Mouse (Mus musculus) embryonic stem cell, embryonic (primary cell): ENCODE data around the gene Mapk8ip2.

Experiments used
- CTCF ChIA-PET, 4 experiments: fragments of 300-600 bp in 2 of 4; fragments of 350-600 bp in 2 of 4; sonication (Branson Sonifier 250); formaldehyde crosslinking; loops; one replicate each; lab custom pipeline; 2022; ENCODE audit warnings: inconsistent platforms in 2 of 4; lab: Charles Lee
- POLR2A ChIA-PET, 4 experiments: fragments of 300-600 bp in 2 of 4; fragments of 350-600 bp in 2 of 4; sonication (Branson Sonifier 250); formaldehyde crosslinking; loops; one replicate each; lab custom pipeline; 2022; ENCODE audit warnings: antibody characterized with exemption in 4 of 4, inconsistent platforms in 1 of 4; lab: Charles Lee

The Mapk8ip2 gene

GRCm38 (mm10) chr15:89465052-89465451 lies 11.3 kb downstream of the Mapk8ip2 start:
- CTCF ChIA-PET: interaction anchor here in 3 of 4 experiments (0.6 to 1.1 kb wide), 4 partner anchors 12 to 307 kb away, joined by 3 to 6 read pairs (median 3); no protein-coding TSS in a partner anchor
- POLR2A ChIA-PET: interaction anchor here in 2 of 4 experiments (1.0 to 1.6 kb wide), 7 partner anchors 11 to 93 kb away, joined by 3 to 6 read pairs (median 3); partner anchors contain the start of gene Sco2 (in 1 of the 2)

GRCm38 (mm10) chr15:89468577-89468976 lies 14.9 kb downstream of the Mapk8ip2 start:
- ChIA-PET POLR2A (no interaction called here), CTCF (no interaction called here)

DNA sequence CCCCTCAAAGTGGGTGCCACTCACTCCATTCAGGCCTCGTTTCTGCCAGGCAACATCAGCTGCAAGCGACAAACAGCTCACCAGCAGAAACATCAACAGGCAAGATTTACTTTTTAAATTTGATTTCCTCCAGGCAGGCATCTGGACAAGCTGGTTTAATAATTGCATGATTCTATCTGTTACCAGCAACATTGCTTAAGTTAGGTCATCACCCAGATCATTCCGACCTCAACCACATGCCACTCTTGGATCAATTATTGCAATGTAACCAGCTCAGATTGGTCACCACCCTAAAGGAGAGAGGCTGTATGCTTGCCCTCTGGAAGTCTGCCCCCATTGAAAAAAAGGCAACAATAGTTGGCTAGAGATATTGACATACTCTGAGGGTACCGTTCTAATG lies 17.8 kb downstream of the Mapk8ip2 start:
- ChIA-PET POLR2A (interaction anchor here in 1 of 4 experiments (1.6 kb wide), 1 partner anchor 97 kb away, joined by 3 read pairs; the partner anchor contains the start of gene Sco2), CTCF (no interaction called here)

- ChIA-PET POLR2A (interaction anchor here in 1 of 4 experiments (0.8 kb wide), 1 partner anchor 19 kb away, joined by 3 read pairs; no protein-coding TSS in a partner anchor), CTCF (no interaction called here)
Measured at GRCm38 (mm10) chr15:89473370-89473769, 19.7 kb downstream of the Mapk8ip2 start.

DNA sequence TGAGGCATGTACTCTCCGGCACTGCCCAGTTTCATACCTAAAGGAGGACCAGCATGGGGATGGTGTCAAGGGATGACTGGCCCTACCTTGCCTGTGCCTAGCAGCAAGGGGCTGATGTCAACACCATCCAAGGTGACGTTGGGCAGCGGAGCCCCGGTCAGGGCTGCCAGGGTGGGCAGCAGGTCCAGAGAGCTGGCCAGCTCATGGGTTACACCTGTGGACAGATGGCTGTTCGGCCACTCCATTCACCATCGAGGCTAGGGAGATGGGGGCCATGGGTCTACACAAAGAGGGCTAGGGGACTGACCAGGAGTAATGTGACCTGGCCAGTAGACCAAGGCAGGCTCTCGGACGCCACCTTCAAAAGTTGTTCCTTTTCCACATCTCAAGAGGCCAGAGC lies 20.2 kb downstream of the Mapk8ip2 start:
- ChIA-PET CTCF (no interaction called here), POLR2A (interaction anchor here in 1 of 4 experiments (0.8 kb wide), 1 partner anchor 19 kb away, joined by 3 read pairs; no protein-coding TSS in a partner anchor)

DNA sequence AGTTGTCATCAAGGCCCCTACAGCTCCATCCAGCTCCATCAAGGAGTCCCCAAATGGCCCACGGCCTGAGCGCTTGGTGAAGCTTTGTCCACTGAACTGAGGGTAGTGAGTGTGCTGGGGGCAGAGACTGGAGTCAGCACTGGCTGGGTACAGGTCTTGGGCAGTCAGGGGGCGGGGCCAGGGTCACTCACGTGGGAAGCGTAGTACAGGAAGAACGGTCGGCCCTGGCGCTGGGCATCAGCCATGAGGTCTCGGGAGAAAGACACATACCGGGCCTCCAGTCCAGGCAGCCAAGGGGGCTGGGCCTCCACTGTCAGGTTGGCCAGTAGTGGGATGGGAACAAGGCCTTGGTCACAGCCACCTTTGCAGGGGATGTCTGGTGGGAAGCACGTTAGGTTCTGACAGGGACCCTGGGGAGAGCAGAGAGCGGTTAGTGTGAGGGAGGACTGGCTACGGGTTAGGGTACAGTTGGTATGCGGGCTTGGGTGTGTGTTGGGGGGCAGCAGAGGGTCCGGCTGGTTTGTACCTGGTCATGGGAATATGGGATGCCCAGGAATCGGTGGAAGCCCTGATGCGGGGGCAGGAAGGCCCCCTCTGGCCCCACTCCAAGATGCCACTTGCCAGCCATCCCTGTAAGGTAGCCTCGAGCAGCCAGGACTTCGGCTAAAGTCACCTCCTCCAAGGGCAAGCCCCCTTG lies 21.0 kb downstream of the Mapk8ip2 start:
- CTCF ChIA-PET: no interaction called here
- POLR2A ChIA-PET: no interaction called here

DNA sequence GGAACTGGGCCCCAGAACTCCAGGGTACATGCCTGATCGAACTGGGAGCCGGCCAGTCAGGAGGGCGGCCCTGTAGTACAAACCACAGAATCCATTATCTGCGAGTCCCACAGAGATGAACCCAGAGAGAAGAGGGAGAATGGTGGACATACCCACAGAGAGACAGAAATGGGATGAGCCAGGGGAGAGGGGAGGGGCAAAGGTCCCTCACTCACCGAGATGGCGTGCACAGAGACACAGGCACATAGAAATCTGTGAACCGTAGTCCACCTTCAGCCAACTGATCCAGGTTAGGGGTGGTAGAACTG lies 21.5 kb downstream of the Mapk8ip2 start:
- CTCF ChIA-PET: interaction anchor here in 1 of 4 experiments (0.9 kb wide), 1 partner anchor 15 kb away, joined by 3 read pairs; no protein-coding TSS in a partner anchor
- POLR2A ChIA-PET: interaction anchor here in 1 of 4 experiments (1.4 to 1.9 kb wide), 4 partner anchors 22 to 160 kb away, joined by 3 to 10 read pairs (median 6); partner anchors contain the start of genes Odf3b, Sbf1 and Sco2

- ChIA-PET POLR2A (interaction anchor here in 3 of 4 experiments (0.6 to 2.9 kb wide), 34 partner anchors 9 to 767 kb away, joined by 3 to 12 read pairs (median 4); partner anchors contain the start of genes C730034F03Rik (in 3 of the 3), Chkb (in 3 of the 3), Gm44502 (in 3 of the 3) and Cpt1b (in 2 of the 3)), CTCF (interaction anchor here in 3 of 4 experiments (0.6 to 1.1 kb wide), 10 partner anchors 9 to 161 kb away, joined by 3 to 7 read pairs (median 3); partner anchors contain the start of genes C730034F03Rik (in 1 of the 3), Chkb (in 1 of the 3), Gm44502 (in 1 of the 3) and Sbf1 (in 1 of the 3))
Measured at GRCm38 (mm10) chr15:89475611-89476474, 22.1 kb downstream of the Mapk8ip2 start.

DNA sequence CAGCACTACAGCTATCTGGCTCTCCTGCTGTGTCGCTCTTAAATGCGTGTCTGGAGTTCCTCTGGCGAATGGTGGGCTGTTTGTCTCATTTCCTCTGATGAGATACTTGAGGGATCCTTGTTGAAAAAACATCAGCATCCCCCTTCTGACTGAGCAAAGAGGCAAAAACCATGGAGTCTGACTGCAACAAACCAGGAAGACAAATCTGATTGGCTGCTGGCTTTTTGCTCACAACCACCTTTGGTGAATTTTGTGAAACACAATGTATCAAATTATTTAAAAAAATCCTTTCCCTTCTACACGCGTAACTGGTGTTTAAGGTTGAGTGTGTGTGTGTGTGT lies 22.7 kb downstream of the Mapk8ip2 start:
- CTCF ChIA-PET: interaction anchor here in 3 of 4 experiments (0.6 to 1.1 kb wide), 9 partner anchors 9 to 161 kb away, joined by 3 to 7 read pairs (median 3); partner anchors contain the start of genes C730034F03Rik (in 1 of the 3), Chkb (in 1 of the 3), Gm44502 (in 1 of the 3) and Sbf1 (in 1 of the 3)
- POLR2A ChIA-PET: interaction anchor here (0.6 to 2.9 kb wide), 34 partner anchors 9 to 768 kb away, joined by 3 to 12 read pairs (median 4); partner anchors contain the start of genes C730034F03Rik (in 3 of the 4), Chkb (in 3 of the 4), Gm44502 (in 3 of the 4) and Cpt1b (in 2 of the 4)

DNA sequence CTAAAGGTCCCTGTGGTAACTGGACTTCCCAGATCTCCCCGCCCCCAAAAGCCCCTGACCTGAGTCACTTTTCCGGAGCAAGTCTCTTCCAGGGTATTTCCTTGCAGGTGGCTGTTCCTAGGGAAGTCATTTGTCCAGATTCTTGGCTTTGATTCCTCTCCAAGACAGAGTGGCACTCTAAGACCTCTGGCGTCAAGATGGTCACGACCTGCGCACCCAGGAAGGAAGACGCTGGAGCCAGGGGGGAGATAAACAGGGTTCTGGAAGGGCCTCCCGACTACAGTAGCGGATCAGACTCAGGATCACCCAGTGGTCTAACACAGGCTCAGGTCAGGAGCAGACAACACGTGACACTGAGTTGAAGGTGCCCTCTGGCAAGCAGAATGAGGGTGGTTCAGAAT lies 23.4 kb downstream of the Mapk8ip2 start, which contains the start of gene Arsa:
Gene Arsa (minus strand): TSS at position 335 of the 401 bp plus-strand sequence.
- POLR2A ChIA-PET: interaction anchor here (0.6 to 2.9 kb wide), 25 partner anchors 9 to 726 kb away, joined by 3 to 12 read pairs (median 4); partner anchors contain the start of genes Chkb (in 2 of the 4), Cpt1b (in 2 of the 4), Gm44502 (in 2 of the 4) and C730034F03Rik (in 1 of the 4)
- CTCF ChIA-PET: interaction anchor here in 3 of 4 experiments (0.6 to 1.2 kb wide), 5 partner anchors 24 to 609 kb away, joined by 3 to 9 read pairs (median 3); partner anchors contain the start of genes C730034F03Rik (in 1 of the 3), Chkb (in 1 of the 3), Gm44502 (in 1 of the 3) and Sco2 (in 1 of the 3)

DNA sequence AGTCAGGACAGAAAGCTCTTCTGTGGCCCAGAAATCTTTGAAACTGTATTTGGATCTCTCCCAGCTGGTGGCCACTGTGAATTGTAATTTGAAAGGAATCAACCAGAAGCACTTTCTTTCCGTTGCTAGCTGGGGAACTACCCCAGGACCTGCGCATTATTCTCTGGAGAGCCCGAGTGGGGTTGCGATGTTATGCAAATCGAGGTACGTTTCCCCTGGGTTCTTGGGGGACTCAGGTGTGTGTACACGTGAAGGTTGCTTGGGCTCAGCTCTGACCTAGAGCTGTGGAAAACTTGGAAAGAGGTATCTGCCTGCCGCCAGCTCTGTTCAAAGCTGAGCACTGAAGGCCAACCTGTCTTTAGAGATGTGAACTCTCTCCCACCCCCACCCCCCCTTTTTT lies 24.1 kb downstream of the Mapk8ip2 start:
- ChIA-PET POLR2A (interaction anchor here in 3 of 4 experiments (0.6 to 2.9 kb wide), 21 partner anchors 9 to 727 kb away, joined by 3 to 12 read pairs (median 3); partner anchors contain the start of genes Chkb (in 2 of the 3), Cpt1b (in 2 of the 3), Gm44502 (in 2 of the 3) and C730034F03Rik (in 1 of the 3)), CTCF (interaction anchor here in 3 of 4 experiments (0.5 to 1.2 kb wide), 6 partner anchors 25 to 610 kb away, joined by 3 to 9 read pairs (median 4); partner anchors contain the start of genes C730034F03Rik (in 1 of the 3), Chkb (in 1 of the 3), Gm44502 (in 1 of the 3) and Sco2 (in 1 of the 3))

DNA sequence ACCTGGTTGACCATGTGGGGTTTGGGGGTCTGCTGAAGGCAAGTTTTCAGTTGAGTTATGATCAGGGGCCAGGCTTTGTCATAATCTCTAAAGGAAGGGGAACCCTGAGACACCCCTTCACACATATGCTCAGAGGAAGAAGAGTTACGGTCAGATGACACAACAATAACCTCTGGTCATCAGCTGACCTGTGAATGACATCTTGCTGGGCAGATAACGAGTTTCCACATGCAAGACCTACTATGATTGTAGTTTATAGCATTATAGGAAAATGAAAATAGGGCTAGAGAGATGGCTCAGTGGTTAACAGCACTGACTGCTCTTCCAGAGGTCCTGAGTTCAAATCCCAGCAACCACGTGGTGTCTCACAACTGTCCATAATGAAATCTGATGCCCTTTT lies 24.9 kb downstream of the Mapk8ip2 start:
- ChIA-PET POLR2A (interaction anchor here in 1 of 4 experiments (1.2 to 2.9 kb wide), 2 partner anchors 10 to 50 kb away, joined by 3 to 12 read pairs; no protein-coding TSS in a partner anchor), CTCF (interaction anchor here in 1 of 4 experiments (1.2 kb wide), 1 partner anchor 25 kb away, joined by 3 read pairs; no protein-coding TSS in a partner anchor)

- ChIA-PET CTCF (interaction anchor here in 1 of 4 experiments (0.6 kb wide), 1 partner anchor 239 kb away, joined by 3 read pairs; no protein-coding TSS in a partner anchor), POLR2A (no interaction called here)
Measured at GRCm38 (mm10) chr15:89480584-89480983, 26.9 kb downstream of the Mapk8ip2 start.

DNA sequence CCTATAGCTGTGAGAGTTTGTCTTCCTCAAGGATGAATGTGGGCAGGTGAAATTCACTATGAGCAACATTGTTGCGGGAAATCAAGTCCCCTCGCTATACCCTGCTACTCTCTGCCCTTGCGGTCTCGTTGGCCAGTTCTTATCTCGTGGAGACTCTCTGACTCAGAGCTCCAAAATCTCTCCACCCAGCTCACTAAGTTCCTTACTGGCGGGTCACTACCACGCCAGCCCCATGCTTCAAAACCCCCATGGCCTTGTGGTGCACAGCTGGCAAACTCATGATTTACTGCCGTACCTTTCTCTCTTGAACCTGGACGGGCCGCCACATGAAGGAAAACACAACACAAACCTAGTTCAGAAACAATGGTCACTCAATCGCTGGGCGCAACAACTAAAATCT lies 34.5 kb downstream of the Mapk8ip2 start:
- ChIA-PET POLR2A (interaction anchor here in 3 of 4 experiments (0.6 to 2.1 kb wide), 6 partner anchors 10 to 131 kb away, joined by 3 to 12 read pairs (median 4); partner anchors contain the start of genes Arsa (in 1 of the 3), Mapk8ip2 (in 1 of the 3) and Shank3 (in 1 of the 3)), CTCF (interaction anchor here in 3 of 4 experiments (0.5 to 1.6 kb wide), 4 partner anchors 42 to 327 kb away, joined by 3 to 22 read pairs (median 6); partner anchors contain the start of genes Cpt1b (in 1 of the 3) and Ppp6r2 (in 1 of the 3))

DNA sequence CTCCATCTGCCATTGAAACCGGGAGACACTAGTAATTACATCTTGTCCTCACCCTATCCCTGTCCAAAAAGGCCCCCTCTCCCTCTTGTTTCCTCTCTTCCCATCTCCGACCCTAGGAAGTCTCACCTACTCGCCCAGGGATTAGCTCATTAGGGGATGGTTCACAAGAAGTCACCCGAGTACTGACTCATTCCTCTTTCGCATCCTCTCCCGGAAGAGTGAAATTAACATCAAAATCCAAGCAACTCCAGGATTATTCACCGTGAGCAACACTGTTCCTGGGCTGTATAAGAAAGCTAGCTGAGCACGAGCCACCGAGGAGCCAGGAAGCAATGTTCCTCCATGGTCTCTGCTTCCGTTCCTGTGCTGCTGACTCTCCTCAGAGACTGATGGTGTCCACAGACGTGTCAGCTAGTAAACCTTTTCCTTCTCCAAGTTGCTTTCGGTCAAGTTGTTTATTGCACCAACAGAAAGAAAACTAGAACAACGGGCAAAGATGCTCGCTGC lies 35.0 kb downstream of the Mapk8ip2 start:
- CTCF ChIA-PET: interaction anchor here in 2 of 4 experiments (0.6 to 1.6 kb wide), 2 partner anchors 42 to 278 kb away, joined by 5 to 22 read pairs; partner anchors contain the start of gene Ppp6r2 (in 1 of the 2)
- POLR2A ChIA-PET: interaction anchor here in 3 of 4 experiments (0.5 to 2.1 kb wide), 7 partner anchors 10 to 132 kb away, joined by 3 to 12 read pairs (median 4); partner anchors contain the start of genes Arsa (in 1 of the 3), Mapk8ip2 (in 1 of the 3) and Shank3 (in 1 of the 3)

GRCm38 (mm10) chr15:89494970-89495369 lies 41.3 kb downstream of the Mapk8ip2 start:
- ChIA-PET CTCF (interaction anchor here in 3 of 4 experiments (0.7 to 1.2 kb wide), 3 partner anchors 35 to 318 kb away, joined by 3 to 5 read pairs (median 4); no protein-coding TSS in a partner anchor), POLR2A (interaction anchor here in 2 of 4 experiments (0.7 to 1.7 kb wide), 2 partner anchors 19 to 32 kb away, joined by 3 to 6 read pairs; no protein-coding TSS in a partner anchor)
